Mouse (Mus musculus): ENCODE data around the gene Iqcd.
A peak's percentile ranks its signal among the peaks of the same experiment; 100 is the strongest.

Gene Iqcd

DNA sequence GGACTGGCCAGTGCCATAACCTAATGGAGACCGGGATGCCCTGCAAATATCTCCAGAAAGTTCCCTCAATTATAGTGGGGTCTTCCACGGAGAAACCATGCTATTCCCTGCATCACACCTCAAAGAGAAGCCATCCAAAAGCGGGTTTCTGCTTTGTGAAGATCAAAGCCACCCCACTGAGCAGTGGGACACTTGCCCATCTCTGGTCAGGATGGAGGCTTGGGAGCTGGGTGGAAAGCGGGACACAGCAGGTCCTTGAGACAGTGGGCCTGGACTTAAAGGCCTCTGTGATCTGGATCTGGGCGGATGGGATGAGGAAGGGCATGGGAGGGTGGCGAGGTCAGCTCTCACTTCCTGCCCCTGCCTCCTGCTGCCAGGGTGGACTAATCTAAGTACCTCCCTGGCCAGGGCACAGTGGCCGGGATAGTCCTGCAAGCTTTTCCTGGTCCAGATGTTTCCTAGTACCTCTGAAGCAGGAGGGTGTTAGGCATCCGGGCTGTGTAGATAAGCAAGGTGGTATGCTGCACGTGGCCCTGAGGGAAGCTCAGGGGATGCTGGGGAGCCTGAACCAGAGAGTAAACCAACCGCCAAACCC is 14.2 kb upstream of the Iqcd start:
- no peak for DNase-seq

DNA sequence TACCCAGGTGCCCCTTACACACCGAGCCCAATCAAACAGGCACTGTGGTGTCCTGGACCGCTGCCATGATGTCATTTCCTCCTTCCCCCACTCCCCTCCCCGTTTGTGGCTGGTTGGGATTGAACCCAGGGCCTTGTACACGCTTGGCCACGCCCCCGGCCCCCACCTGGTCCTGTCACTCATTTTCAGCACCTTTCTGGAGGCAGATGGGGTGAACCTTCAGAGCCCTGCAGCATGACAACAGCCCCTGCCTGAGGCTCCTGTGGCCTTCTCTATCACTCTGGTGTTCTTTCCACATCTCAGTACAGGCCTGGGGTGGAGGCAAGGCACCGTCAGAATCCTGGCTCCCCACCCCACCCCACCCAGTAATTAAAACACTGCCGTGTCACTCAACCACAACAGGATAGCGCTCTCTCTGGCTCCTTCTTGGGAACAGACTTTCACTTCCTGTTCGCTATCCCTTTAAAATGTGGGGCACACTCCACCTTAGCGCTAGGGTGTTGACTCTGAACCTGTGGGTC is 12.0 kb upstream of the Iqcd start:
- no peak for DNase-seq

DNA sequence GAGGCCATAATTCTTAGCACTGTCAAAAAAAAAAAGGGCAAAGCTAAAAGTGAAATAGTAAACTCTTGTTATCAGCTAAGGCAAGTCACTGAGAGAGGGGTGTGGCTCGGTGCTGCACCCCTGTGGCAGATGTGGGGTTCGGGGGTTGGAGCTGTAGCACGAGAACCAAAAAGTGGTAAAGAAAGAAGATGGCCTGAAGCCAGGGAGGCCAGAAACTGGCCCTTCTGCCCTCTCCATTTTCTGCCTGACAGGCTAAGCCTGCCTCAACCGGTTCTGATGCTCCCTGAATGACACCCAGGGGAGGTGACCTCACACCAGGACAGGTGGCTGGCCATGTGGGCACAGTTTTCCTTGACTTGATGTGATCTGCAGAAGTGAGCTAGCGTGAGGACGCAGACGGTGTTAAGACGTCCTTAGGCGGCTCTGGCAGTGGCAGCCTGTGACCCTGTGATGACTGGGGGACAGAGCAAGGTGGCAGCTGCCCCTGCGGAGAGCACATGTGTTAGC is 10.8 kb upstream of the Iqcd start:
- peak in 1 of 2 experiments; percentile 44 for DNase-seq

DNA sequence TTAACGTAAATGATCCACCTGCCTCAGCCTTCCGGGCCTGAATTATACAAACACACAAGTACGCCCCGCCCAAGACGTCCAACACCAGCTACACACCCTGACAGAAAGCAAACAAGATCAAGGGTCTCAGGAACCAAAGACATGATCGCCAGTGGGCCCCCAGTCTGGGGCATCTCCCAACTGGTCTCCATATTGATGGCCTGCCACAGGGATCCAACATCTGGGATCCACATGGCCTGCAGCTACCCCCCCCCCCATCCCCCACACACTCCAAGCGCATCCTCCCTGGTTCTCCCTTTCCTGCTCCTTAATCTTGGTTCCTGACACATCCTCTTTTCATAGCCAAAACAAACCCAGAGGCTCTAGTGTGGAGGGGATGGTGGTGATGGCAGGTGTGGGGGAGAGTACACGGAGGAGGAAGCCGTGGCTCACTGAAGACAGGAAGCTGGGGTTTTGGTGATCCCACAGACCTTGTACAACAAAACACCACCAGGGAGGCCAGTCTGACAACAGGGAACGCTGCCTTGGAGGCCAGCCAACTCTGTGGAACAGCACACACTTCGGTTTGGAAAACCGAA is 10.2 kb upstream of the Iqcd start:
- DNase-seq, result peak; percentile 48 to 58

DNA sequence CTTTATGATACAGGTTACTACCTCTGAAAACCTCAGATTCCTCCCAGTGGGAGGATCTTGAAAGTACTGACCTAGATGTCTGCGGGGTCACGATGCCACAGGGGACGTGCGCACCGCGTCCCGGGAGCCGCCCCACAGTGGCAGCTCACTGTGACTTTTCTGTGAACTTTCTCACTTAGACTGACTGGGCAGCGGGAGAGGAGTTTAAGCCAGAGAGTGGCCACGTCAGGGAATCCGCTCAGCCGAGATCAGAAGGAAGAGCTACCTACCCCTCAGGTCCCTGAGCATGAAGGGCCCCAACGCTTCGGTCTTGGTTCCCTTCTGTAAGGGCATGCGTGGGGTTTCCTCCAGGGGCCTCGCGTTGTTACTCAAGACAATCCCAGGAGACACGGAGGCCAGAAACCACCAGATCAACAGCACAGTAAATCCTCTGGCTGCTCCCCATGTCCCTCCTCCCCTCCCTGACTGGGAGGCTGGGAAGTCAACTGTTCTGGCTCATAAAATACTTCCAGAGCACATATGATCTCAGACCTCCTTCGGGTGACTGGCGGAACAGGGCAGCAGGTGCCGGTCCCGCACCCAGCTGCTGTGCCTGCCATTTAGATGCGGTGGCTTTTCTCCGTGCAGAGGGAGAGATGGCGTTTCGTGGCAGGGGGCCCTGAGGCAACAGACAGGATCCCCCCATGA is 9.5 kb upstream of the Iqcd start:
- peak; percentile 24 to 47 for DNase-seq

DNA sequence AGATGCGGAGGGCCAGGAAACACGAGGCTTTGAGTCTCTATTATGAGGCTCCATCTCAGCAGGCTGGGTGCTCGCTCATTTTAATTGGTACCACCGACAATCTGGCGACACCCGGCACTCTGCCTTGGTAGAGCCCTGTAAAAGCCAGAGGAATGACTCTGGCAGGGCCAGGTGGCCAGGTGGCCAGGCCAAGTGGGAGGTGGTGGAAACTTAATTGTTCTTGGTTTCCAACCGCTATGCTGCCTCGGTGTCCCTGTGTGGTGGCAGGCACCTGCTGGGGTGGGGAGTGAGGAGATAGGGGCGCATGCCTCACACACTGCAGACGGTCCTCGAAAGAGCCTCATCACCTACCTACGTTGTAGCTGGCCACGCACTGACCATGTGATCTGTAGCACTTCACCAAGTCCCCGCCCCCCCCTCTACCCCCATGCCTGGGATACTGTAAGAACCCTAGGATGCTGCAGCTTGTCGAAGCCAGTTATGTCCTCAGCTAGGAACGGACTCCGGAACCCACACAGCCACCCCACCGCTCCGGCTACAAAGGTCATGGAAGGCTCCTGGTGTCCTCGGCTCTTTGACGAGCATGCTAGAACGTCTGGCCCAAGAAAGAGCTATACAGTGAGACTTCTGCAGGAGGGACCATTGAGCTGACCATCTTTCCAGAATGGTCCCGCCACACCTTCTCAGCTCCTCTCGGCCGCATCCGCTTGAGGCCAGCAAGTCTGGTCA is 8.8 kb upstream of the Iqcd start:
- no peak for DNase-seq

DNA sequence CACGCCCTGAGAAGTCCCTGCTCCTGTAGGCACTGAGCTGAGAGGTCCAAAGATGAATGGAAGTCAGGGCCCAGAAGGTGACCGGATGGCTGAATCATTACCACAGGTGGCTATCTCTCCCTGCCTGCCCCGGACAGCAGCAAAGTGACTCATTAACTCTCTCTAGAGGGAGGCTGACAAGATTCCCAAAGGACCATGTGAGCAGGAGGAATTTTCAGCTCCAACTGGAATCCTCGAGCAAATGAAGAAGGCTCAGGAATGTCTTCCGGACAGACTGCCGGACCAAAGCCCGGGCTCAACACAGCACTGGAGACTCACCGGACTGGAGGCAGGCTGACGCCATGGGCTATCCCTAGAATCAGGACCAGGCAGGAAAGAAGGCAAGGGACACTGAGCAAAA is 6.8 kb upstream of the Iqcd start:
- DNase-seq, result no peak

DNA sequence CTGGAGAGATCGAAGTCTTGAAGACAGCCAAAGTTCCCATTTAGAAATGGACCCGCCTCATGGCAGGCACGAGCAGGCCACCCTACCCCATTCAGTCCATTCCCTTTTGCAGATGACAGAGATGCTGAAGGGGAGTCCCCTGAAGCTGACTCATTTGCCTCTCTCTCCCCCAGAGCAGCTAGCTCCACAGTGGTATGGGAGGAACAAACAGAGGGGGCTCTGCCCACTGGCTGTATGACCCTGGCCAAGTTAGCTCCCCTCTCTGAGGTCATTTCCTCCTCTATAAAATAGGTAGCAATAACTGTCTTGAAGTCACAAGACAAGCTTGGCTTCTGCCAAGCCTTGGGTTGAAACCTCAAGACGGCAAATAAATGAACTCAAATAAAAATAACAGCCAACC is 5.3 kb upstream of the Iqcd start:
- no peak for DNase-seq

DNA sequence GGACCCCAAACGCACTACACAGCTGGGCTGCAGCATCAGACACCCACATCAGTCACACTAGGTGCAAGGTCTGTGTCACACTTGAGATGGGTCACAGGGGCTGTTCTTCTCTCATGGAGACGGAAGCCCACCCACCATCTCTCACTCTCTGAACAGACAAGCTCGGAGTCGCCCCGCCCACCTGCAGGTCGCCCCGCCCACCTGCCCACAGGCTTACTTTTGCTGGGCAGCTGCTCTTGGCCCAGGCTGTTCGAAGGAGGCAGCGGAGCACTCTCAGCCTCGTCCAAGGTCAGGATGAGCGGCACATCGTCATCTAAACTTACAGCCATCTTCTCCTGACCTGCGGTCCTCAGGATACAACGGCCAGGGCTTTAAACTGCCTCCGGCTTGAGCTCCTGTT is 3.8 kb upstream of the Iqcd start:
- DNase-seq, result no peak

DNA sequence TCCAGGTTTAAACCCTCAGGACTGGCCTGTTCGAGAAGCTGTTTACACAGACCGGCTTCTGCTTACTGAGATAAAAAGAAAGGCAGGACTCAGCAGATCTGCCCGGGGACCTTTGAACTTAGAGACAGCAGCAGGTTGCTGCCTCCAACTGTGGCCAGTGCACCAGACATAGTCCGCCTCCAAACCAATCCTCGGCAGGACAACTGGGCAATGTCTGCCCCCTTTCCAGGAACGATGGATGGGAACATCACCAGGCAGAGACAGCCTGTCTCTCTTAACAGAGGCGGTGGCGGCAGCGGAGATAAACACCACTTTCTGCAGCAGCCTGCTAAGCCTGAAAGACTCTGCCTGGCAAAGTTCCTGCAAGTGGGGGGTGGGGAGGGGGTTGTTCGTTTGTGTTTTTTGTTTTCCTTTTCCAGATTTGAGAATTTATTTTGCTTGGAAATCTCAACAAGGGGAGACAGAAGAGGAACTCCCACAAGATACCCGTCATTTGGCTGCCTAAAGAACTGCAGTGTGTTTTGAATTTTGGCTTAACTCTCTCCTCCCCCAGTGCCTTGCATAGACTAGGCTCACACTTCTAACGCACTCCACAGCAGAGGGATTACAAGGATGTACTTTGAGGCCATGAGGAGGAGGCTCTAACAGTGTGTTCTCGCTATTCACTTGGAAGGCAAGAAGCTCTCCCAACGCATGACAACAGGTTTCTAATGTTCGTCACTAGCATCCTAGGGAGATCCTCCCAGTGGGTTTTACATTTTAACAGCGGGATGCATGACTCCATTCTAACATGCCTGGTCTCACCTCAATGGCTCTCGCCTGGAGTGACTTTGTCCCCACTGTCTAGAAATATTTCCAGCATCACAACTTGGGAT is 1.8 kb upstream of the Iqcd start:
- no peak for DNase-seq

DNA sequence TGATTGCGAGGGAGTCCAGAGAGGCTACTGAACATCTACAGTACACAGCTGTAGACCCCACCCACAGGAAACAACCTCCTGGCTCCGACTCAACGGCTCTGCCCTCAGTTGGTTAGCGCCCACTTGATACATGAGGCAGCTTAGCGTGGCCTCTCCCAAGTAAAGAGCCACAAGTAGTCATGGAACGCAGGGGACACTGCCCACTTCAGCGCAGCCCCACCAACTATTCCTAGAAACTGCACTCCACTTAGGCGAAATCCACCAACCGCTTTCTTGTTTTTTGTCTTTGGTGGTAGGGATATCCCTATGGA is 1.2 kb upstream of the Iqcd start:
- DNase-seq, result peak in 1 of 2 experiments; percentile 36

DNA sequence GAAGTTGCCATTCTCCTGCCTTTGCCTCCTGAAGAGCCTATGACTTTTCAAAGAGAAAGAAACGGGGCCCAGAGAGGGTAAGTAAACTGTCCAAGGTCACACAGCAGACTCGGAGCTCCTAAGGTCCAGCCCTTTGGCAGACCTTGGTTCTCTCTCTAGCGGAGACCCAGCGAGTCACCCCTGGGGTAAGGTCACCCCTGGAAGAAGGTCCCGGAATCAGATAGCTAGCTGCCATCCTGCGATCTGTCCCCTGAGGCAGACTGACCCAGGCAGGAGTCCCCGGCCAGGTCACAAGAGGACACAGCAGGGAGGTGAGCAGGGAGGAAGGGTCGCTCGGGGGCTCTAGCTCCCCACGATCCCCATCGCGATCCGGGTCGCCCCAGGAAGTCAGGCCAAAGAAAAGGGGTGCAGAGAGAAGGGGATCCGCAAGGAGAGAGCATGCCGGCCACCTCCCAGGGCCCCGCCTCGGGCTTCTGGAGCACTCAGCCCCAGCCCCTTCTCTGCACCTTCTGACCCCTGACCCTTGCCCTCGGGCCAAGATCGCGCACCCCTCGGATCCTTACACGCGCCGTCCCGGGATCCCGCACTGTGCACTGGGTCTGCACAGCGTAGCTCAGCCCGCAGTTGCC is 762 bp upstream of the Iqcd start:
- DNase-seq, result no peak

DNA sequence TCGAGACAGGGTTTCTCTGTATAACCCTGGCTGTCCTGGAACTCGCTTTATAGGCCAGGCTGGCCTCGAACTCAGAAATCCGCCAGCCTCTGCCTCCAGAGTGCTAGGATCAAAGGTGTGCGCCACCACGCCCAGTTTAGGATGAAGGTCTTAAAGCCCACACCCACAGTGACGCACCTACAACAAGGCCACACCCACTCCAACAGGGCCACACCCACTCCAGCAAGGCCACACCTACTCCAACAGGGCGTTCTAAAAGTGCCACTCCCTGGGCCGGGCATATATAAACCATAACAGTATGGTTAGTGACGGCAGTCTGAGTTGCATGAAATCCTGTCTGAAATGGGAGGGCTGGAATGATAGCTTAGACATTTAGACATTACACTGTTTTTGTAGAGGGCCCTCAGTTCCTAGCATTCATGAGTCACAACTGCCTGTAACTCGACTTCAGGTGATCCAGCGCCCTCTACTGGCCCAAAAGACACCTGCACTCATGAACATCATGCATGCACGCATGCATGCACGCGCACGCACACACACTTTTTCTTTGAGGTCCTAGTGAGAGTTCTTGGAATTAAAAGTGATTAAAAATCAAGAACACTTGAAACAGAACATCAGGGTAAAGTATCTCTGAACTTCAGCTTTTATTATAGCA is 1.7 kb downstream of the Iqcd start:
- DNase-seq, result no peak

DNA sequence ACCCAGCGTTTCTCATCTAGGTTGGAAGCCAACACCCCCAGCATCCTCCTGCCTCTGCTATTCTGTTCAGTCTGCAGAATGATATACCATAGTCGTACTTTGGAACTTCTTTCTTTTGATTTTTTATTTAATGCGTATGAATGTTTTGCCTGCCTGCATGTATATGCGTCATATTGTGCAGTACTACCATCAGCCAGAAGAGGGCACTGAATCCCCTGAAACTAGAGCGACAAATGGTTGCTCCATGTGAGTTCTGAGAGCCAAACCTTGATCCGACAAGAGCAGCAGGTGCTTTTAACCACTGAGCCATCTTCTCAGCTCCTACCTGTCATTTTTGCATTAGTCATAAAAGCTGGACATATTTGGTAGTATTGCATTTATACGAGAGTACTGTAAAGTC is 3.3 kb downstream of the Iqcd start:
- DNase-seq, result no peak

DNA sequence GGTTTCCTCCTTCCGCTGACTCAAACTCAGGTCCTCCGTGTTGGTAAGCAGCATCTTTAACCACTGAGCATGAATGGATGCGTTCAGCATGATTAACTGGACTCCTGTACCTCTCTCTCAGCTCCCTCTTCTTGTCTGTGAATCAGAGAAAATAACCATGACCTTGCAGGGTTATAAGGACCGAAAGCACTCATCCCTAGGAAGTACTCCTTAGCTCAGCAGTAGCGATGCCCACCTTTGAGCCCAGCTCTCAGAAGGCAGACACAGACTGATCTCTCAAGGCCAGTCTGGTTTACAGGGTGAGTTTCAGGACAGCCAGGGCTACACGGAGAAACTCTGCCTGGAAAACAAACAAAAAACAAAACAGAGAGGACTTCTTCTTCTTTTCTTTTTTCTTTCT is 5.7 kb downstream of the Iqcd start:
- DNase-seq, result no peak

DNA sequence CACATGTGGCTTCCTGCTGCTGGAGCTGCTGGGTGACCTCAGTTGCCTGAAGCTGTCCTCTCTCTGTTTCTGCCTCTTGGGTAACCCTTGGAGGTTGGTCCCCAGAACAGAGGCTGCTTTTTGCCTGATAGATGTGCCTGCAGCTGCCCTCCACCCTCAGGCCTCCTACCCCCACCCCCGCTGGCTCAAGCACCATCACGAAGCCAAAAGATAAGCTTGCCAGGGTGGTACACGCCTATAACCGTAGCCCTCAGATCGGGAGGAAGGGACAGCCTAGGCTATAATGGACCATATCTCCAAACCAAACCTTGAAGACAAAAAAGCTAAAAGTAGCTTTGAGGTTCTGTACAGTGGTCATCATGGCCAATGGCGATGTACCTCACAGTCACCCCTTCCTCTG is 10.8 kb downstream of the Iqcd start:
- no peak for DNase-seq

DNA sequence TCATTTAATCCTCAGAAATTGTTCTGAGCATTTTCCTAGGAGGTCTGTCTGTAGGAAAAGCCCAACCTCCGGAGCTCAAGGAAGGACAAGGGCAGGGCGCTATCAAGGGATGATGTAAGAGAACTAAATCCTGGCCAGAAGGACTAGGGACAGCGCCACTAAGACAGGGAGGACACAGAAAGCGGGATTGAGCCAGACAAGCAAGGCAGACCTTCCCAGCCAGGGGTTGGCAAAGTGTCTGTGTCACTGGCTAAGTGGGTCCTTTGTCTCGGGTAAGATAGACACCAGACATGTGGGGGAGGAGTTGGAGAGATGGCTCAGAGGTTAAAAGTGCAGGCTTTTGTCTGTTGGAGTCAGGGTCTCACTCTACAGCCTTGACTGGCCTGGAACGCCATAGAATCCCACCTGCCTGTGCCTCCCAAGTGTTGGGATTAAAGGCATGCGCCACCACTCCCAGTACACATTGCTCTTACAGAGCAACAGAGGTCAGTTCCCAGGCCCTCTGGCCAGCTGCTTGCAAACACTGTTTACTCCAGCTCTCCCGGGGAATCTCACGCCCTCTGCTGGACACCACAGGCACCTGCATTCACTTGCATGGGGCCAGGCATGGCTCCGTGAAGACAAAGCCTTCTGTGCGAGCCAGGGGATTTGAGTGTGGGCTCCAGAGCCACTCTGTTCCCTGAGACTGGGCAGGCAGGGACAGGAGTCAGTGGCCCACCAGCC is 12.3 kb downstream of the Iqcd start:
- DNase-seq, result peak in 1 of 2 experiments; percentile 4

DNA sequence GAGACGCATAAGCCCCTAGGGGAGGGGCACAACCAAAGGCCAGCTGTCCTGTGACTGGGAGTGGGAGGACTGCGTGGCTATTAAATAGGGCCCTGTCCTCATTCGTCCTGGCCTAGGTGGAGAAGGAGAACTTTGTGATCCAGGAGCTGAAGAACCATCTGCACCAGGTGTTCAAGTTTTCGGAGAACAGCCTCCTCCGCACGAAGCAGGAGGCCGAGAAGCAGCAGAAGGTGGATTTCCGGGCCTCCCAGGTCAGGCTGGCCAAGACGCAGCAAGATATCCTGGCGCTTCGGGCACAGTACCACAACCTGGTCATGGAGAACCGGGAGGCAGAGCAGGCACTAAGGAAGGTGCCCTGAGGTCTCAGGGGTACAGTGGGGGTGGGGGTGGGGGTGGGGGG is 13.4 kb downstream of the Iqcd start:
- DNase-seq, result no peak

DNA sequence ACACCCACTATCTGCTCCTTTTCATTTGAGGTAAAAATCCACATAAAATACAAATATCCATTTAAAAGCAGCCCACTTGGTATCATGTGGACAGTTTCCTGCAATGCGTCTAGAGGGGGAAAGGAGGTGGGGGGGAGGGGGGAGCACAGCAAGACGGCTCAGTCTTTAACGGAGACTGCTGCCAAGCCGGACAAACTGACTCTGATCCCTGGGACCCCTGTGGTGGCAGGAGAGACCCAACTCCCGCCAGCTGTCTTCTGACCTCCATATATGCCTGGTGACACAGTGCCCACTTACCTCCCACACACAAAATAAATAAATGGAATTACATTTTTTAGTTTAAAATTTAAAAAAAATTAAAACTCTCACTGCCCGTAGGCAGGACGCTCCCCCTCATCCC is 14.7 kb downstream of the Iqcd start:
- DNase-seq, result no peak

DNA sequence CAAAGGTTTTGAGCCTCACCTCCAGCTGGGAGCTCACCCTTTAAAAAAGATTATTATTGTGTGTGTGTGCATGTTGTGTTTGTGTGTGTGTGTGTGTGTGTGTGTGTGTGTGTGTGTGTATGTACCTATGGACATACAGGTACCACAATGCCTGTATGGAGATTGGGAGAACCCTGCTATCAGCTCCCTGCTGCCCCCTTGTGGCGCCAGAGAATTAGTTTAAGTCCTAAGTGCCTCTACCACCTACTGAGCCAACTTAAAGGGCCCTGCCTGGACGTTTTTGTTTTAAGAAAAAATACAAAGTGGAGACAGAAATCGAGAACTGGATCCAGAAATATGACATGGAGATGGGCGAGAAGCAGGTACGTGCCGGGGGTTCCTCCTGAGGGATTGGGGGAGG is 16.0 kb downstream of the Iqcd start:
- peak; percentile 63 to 90 for DNase-seq

DNA sequence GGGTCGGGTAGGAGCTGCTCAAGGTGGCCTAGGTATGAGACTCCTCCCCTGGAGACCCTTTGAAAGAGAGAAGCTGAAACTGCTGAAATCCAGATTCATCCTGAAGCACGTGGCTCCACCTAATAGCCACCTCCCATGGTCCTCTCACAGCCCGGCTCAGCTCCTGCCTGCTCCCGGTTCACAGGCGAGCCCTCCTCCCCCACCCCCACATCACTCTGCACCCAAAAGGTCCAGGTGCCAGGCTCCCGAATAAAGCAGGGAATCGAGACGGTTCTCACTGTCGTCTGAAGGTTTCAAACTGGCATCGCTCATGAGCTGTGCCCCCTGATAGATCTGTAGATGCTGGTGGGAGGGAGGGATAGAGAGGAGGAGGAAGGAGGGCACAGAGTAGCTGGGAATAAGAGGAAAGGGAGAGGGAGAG is 16.4 kb downstream of the Iqcd start:
- peak in 1 of 2 experiments; percentile 5 for DNase-seq

All from spleen, adult 18-20 months (tissue).